Mouse (Mus musculus) C2C12 (cell line): ENCODE data around the gene Tcf25. TPM values are rescaled to one million over a fixed set of nuclear protein-coding genes. Genes with fewer than 3 reads are reported as not detected.

ENCODE experiments used
- H3K27me3 ChIP-seq: one replicate; pipeline ENCODE4 v1.6.1; 2011; ENCODE audit not compliant: control insufficient read depth, insufficient read depth, insufficient read length
- H3K36me3 ChIP-seq: one replicate; pipeline ENCODE4 v1.6.1; 2011; ENCODE audit not compliant: control insufficient read depth, insufficient read depth
- H3K4me3 ChIP-seq: one replicate; pipeline ENCODE4 v1.5.1; 2011; ENCODE audit warnings: mild to moderate bottlenecking, control low read depth; ENCODE audit not compliant: poor library complexity, insufficient read depth, severe bottlenecking
- H3K79me2 ChIP-seq: one replicate; pipeline ENCODE4 v1.6.1; 2011; ENCODE audit not compliant: control insufficient read depth, insufficient read depth
- H3K79me3 ChIP-seq: one replicate; pipeline ENCODE4 v1.6.1; 2011; ENCODE audit warnings: low read depth, control low read depth
- H3ac ChIP-seq: one replicate; pipeline ENCODE3; 2011; ENCODE audit warnings: low read depth; ENCODE audit not compliant: control insufficient read depth, insufficient read length
- CEBPB ChIP-seq: IDR thresholded peaks from one replicate; pipeline ENCODE4 v1.6.1; 2011; ENCODE audit warnings: low read depth, mild to moderate bottlenecking, control low read depth, moderate library complexity
- CTCF ChIP-seq: IDR thresholded peaks from one replicate; pipeline ENCODE4 v1.5.1; 2011; ENCODE audit not compliant: control insufficient read depth, insufficient read depth, insufficient read length
- FOSL1 ChIP-seq: IDR thresholded peaks from one replicate; pipeline ENCODE4 v1.8.0; 2011; ENCODE audit warnings: mild to moderate bottlenecking, low read length; ENCODE audit not compliant: poor library complexity, insufficient read depth, severe bottlenecking
- MAX ChIP-seq: IDR thresholded peaks from one replicate; pipeline ENCODE4 v1.6.1; 2011; ENCODE audit warnings: mild to moderate bottlenecking, control low read depth
- MYOD1 ChIP-seq: IDR thresholded peaks from one replicate; pipeline ENCODE4 v1.6.1; 2011; ENCODE audit warnings: low read depth; ENCODE audit not compliant: control insufficient read depth, insufficient read length
- MYOG ChIP-seq: IDR thresholded peaks from one replicate; pipeline ENCODE4 v1.6.1; 2011; ENCODE audit not compliant: control insufficient read depth, insufficient read length; ENCODE audit errors: extremely low read depth
- USF1 ChIP-seq: IDR thresholded peaks from one replicate; pipeline ENCODE4 v1.6.1; 2011; ENCODE audit warnings: low read depth, mild to moderate bottlenecking, control low read depth, moderate library complexity
- polyA plus RNA-seq: library from polyadenylated mRNA; unstranded; fragments of >200 nt; fragmentation: generic; extraction: Trizol; gene quantifications from one replicate; pipeline ENCODE4 v1.2.1, GENCODE M21; 2012; ENCODE audit warnings: missing spikeins

Tcf25 gene
- polyA plus RNA-seq, 1 experiment: 128 TPM

- no peaks in the 10 kb centered on the region for H3K27me3 ChIP-seq
- no peak for TF ChIP-seq FOSL1
- TF ChIP-seq CEBPB: no peak
- no peak for TF ChIP-seq MYOG
- TF ChIP-seq MAX: no peak
- no peak for TF ChIP-seq MYOD1
- no peak for TF ChIP-seq CTCF
- TF ChIP-seq USF1: no peak
- peaks cover 24% of the 10 kb centered on the region for H3K79me3 ChIP-seq
- peaks cover 62% of the 10 kb centered on the region for H3K36me3 ChIP-seq
- peaks cover 39% of the 10 kb centered on the region for H3K79me2 ChIP-seq
- H3ac ChIP-seq: no peak overlapping the region
- no peak overlapping the region for H3K4me3 ChIP-seq
Measured at GRCm38 (mm10) chr8:123382516-123382915, 9.0 kb downstream of the Tcf25 start.

GRCm38 (mm10) chr8:123384883-123385540 is 11.5 kb downstream of the Tcf25 start:
- Histone ChIP-seq H3ac (no peak overlapping the region), H3K4me3 (no peak overlapping the region), H3K27me3 (no peaks in the 10 kb centered on the region), H3K79me3 (peaks cover 10% of the 10 kb centered on the region), H3K79me2 (peaks cover 19% of the 10 kb centered on the region), H3K36me3 (peaks cover 81% of the 10 kb centered on the region)
- TF ChIP-seq CTCF: peak; percentile 25
- TF ChIP-seq MYOG: no peak

- no peaks in the 10 kb centered on the region for H3K79me2 ChIP-seq
- no peaks in the 10 kb centered on the region for H3K79me3 ChIP-seq
- no peak overlapping the region for H3K4me3 ChIP-seq
- H3K27me3 ChIP-seq: no peaks in the 10 kb centered on the region
- TF ChIP-seq FOSL1 (no peak), CTCF (no peak), MAX (no peak), MYOG (no peak), USF1 (no peak), CEBPB (no peak), MYOD1 (no peak)
- H3K36me3 ChIP-seq: peaks cover 94% of the 10 kb centered on the region
- H3ac ChIP-seq: no peak overlapping the region
Measured at GRCm38 (mm10) chr8:123387041-123387440, 13.5 kb downstream of the Tcf25 start.

GRCm38 (mm10) chr8:123387801-123388200 is 14.2 kb downstream of the Tcf25 start:
- no peak for TF ChIP-seq USF1
- no peak for TF ChIP-seq CTCF
- TF ChIP-seq FOSL1: no peak
- TF ChIP-seq MAX: no peak
- TF ChIP-seq MYOG: no peak
- TF ChIP-seq MYOD1: no peak
- TF ChIP-seq CEBPB: no peak
- Histone ChIP-seq H3K79me3 (no peaks in the 10 kb centered on the region), H3ac (no peak overlapping the region), H3K4me3 (no peak overlapping the region), H3K27me3 (no peaks in the 10 kb centered on the region), H3K79me2 (no peaks in the 10 kb centered on the region), H3K36me3 (peaks cover 95% of the 10 kb centered on the region)

- Histone ChIP-seq H3ac (no peak overlapping the region), H3K79me2 (no peaks in the 10 kb centered on the region), H3K4me3 (no peak overlapping the region), H3K36me3 (peaks cover 96% of the 10 kb centered on the region), H3K27me3 (no peaks in the 10 kb centered on the region), H3K79me3 (no peaks in the 10 kb centered on the region)
- TF ChIP-seq MAX (no peak), USF1 (no peak), CEBPB (no peak), CTCF (no peak), FOSL1 (no peak), MYOD1 (no peak), MYOG (no peak)
Measured at GRCm38 (mm10) chr8:123389026-123389425, 15.5 kb downstream of the Tcf25 start.

GRCm38 (mm10) chr8:123398308-123398707 is 24.8 kb downstream of the Tcf25 start:
- no peak overlapping the region for H3ac ChIP-seq
- no peaks in the 10 kb centered on the region for H3K27me3 ChIP-seq
- no peaks in the 10 kb centered on the region for H3K79me2 ChIP-seq
- TF ChIP-seq MAX: no peak
- TF ChIP-seq USF1: no peak
- no peak for TF ChIP-seq FOSL1
- TF ChIP-seq CTCF: no peak
- TF ChIP-seq CEBPB: no peak
- no peak for TF ChIP-seq MYOG
- TF ChIP-seq MYOD1: no peak
- no peak overlapping the region for H3K4me3 ChIP-seq
- H3K79me3 ChIP-seq: no peaks in the 10 kb centered on the region
- peaks cover 81% of the 10 kb centered on the region for H3K36me3 ChIP-seq
